Mouse (Mus musculus): ENCODE measurements at regions not wholly inside any gene's neighbourhood (a gene's known extent, or its start where the extent isn't known, plus 50 kb on each side); places are given as distances from the start of the nearest gene placed in this dataset.

GRCm38 (mm10) chr7:115373781-115374533, 630.5 kb downstream of the Insc start:
- no peak for DNase-seq

GRCm38 (mm10) chr7:115376067-115376466, 632.6 kb downstream of the Insc start:
- intact Hi-C loops (cut with DNase I): no loop called here
- DNase-seq: no peak

More at GRCm38 (mm10) chr7:115373781-115374533, 630.5 kb downstream of the Insc start:
- intact Hi-C loops (cut with DNase I): no loop called here

DNA sequence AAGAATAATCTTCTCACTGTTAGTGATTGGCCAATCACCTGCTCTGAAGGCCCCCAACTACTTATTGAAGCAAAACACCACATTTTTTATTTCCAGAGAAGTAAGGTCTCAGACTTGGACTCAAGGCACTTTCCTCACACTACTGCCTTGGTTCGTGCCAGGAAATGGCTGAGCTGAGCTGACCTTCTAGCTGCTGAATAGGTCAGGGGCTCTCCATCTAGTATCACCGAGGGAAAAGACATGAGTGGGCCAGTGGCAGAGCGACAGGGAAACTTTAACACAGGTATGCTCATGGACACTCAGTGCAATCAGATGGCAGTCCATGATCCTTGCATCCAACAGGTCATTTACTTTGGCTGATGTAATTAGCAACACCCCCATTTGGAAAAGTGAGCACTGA, 635.3 kb downstream of the Insc start:
- no peak for DNase-seq
- intact Hi-C loops (cut with DNase I): no loop called here

DNA sequence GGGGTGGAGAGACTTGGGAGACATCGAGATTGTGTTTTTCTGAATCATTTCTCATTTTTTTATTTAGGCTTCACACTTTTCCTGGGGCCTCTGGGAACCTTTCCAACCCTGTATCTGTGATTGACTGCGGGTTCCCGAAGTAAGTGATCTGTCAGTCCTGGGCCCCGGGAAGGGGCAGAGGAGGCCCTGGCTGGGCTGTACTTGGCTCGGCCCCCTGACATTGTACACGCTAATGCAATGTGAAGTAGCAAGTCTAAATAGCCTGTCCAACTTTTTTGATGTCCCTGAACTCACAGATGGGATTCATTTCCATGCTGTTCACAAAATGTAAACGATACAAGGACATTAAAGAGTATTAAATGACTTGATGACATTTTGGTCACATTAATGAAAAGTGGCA, 636.1 kb downstream of the Insc start:
- DNase-seq: no peak
- intact Hi-C loops (cut with DNase I): no loop called here

- DNase-seq: no peak
- intact Hi-C loops (cut with DNase I): no loop called here
Observed at GRCm38 (mm10) chr7:115380989-115381610, 637.6 kb downstream of the Insc start.

- intact Hi-C loops (cut with DNase I): no loop called here
- DNase-seq: no peak
Observed at GRCm38 (mm10) chr7:115382876-115383275, 639.4 kb downstream of the Insc start.

- no peak for DNase-seq
- intact Hi-C loops (cut with DNase I): no loop called here
Observed at GRCm38 (mm10) chr7:115388874-115389273, 645.4 kb downstream of the Insc start.

DNA sequence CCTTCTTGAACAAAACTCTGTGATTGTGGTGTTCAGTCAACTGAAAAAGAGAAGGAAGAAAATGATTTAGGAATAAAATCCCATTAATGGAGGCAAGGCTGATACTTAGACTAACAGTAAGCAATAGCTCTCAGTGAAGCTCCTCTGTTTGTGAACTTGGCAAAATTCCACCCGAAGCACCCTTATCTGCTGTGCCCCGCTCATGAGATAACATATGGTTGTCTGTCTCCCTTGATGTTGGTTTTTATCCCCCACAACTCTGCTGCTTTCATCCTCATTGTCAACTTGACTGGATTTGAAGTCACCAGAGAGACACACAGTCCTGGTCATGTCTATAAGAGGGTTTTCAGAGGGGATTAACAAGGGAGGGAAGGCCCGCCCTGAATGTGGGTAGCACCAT, 646.1 kb downstream of the Sox6 start:
- intact Hi-C loops (cut with DNase I): no loop called here
- no peak for DNase-seq

DNA sequence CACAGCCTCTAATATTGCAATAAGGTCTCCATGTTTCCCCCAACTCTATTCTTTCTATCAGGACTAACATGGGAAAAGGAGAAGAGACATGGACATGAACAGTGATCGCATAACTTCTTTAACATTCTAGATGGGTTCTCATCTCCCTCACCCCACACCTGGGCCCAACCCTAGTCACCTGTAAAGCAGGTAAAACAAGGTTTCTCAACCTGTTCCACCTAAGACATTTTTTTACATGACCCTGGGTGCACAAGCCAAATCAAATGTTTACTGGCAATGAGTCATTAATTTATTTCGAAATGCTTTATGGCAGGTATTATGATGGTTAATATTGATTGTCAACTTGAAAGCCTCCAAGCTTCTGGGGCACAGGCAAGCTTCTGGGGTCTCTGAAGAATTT, 640.4 kb downstream of the Sox6 start:
- intact Hi-C loops (cut with DNase I): no loop called here
- no peak for DNase-seq

DNA sequence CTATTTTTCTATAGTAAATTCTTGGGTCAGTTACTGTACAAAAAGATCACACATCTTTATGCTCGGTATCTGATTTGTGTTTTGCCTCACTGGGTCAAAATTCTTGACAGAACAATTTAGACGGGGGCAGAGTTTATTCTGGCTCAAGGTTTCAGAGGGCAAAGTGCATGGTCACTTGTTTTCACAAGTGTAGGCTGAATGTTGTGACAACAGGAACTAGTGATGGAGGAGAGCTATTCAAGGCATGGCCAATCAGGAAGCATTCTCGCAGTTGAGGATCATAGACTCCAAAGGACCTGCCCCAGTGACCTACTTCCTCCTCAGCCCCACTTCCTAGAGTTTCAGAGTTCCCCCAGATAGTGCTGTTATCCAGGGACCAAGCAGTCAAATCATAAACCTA, 639.1 kb downstream of the Sox6 start:
- intact Hi-C loops (cut with DNase I): no loop called here

DNA sequence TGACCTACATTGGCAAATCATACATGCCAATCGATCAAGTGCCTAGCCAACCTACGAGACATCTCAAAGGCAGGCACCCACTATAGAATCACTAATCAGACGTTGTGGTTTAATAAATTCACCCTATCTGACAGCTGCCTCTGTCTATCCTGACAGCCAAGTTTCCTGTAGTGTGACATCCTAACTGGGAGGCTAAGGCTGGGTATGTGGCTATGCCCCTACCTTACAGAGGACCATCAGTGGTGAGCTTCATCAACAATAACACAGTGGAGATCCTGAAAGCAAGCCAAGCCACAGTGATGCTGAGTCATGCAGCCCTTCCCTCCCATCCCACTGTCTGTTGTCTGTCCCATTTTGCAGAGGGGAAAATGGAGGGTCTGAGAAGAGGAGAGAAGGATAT, 630.7 kb downstream of the Sox6 start:
- no peak for DNase-seq
- intact Hi-C loops (cut with DNase I): no loop called here

More for the DNA sequence above, 639.1 kb downstream of the Sox6 start:
- no peak for DNase-seq

- intact Hi-C loops (cut with DNase I): no loop called here
- DNase-seq: no peak
Observed at GRCm38 (mm10) chr7:115408915-115409314, 629.7 kb downstream of the Sox6 start.

DNA sequence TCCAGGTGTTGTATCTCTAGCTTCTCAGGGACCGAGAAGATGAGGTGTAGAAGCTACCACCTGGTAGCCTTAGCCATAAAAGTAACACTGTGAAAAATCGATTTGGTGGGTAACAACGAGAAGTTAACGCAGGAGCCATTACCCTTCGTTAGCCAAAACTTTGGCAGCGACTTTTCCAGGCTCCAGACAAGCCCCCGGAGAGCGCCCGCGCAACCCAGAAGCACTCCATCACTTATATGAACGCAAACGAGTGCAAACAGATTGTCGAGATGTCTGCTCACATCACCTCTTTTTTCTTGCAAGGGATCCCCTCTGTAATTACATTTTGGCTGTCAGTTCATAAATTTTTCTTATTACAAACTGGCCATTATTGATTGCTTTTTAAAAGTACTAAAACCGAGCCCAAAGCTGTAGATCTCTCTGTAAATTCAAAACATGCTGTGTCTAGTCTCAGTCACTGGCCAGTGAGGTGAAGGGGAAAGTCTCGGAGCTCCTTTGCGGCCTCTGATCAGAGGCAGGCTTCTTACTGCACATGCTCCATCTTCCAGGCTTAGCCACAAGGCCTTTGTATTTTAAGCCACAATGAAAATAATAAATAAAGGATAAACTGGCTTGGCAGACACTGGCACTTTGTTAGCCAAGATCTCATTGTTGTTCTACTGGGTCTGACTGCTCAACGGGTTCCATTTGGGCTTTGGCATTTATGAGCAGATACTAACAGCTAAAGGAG, 627.9 kb downstream of the Sox6 start:
- no peak for DNase-seq
- intact Hi-C loops (cut with DNase I): no loop called here

GRCm38 (mm10) chr7:115411456-115411855, 627.1 kb downstream of the Sox6 start:
- no peak for DNase-seq
- intact Hi-C loops (cut with DNase I): no loop called here

DNA sequence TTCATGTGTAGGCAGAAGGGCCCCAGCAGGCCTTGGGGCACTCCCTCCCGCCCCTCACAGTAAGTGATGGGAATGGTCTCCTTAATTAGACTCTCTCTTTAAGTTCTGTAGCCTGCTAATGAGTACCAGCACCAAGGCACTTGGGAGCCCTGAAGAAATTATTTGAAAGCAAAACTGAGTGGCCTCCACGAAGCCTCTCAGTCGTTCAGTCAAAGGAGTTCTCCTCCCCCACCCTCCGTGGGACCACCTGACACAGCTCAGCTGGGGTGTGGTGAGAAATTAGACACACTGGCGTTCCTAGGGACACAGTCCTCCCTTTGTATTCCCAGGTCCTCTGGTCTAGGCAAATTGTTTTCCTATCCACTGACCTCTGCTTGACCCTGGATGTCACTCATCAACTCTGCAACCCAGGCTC, 623.4 kb downstream of the Sox6 start:
- DNase-seq: no peak
- intact Hi-C loops (cut with DNase I): no loop called here

Small RNA genes in the stretch of these regions (microRNA-seq; reads per million reads assigned to microRNA genes)
- 0 reads per million in 2 experiments for gene Gm27684 (ENCODE audit: borderline number of aligned reads in 2 of 2)

Measured in heart, postnatal 36 days (tissue).